Mouse (Mus musculus) retina, postnatal 7 days (tissue): ENCODE measurements at regions not wholly inside any gene's neighbourhood (a gene's known extent, or its start where the extent isn't known, plus 50 kb on each side); places are given as distances from the start of the nearest gene placed in this dataset.

ENCODE experiments used
- DNase-seq: peaks from one replicate; pipeline ENCODE4 v3.0.0-alpha.2; 2012; ENCODE audit warnings: low read depth, low spot score

DNA sequence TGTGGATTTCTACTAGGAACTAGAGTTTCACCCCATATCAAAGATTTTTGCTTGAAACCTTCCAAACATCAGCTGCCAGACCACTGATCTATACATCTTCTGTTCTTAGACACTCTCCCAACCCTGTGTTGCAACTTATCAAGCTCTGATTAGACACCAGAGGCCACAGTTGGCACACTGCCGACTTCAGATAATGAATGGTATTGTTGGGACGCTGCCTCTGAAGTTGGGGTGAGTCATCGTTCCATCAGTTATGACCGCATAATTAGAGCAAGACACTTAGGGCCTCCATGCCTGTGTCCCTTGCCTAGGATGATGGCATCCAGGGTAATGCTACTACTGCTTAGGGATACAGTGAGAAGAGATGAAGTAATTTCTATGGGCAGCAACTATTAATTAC lies 84.3 kb upstream of the Phyhipl start:
- DNase-seq = peak; percentile 32

- DNase-seq = no peak
These were observed 83.7 kb upstream of the Phyhipl start for GRCm38 (mm10) chr10:70739348-70739966.

DNA sequence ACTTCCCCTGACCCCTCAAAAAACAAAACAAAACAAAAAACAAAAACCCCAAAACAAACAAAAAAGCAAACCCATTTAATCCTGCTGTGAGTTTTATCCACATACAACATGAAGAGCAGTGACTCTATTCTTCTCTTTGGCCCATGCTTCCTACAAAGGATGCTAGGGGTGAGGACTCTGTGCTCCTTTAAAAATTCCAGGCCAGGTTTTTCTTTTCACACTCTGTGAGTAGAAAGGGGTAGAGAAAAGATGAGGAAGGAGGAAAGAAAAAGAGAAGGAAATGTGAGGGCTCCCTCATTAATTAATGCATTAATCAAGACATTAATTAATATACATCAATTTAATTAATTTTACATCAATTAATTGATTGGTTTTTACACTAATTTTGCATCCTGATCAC lies 82.9 kb upstream of the Phyhipl start:
- no peak for DNase-seq

- no peak for DNase-seq
These were observed 78.2 kb upstream of the Phyhipl start for GRCm38 (mm10) chr10:70733956-70734355.

- DNase-seq = no peak
These were observed 77.7 kb upstream of the Phyhipl start for GRCm38 (mm10) chr10:70733478-70733877.

- DNase-seq = no peak
These were observed 69.3 kb upstream of the Phyhipl start for GRCm38 (mm10) chr10:70725091-70725490.

DNA sequence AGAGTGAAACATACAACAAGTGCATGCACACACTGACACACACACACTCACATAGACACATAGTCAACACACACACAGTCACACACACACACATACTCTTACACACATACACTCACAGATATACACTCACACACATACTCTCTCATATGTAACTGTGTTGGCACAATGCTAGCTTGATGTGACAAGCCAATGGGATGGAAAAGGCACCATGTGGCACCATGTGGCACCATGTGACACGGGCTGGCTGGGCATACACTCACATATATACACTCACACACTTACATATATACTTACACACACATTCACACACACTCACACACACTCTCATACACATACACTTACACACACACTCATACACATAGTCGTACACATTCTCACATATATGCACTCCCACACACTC lies 67.0 kb upstream of the Phyhipl start:
- no peak for DNase-seq

DNA sequence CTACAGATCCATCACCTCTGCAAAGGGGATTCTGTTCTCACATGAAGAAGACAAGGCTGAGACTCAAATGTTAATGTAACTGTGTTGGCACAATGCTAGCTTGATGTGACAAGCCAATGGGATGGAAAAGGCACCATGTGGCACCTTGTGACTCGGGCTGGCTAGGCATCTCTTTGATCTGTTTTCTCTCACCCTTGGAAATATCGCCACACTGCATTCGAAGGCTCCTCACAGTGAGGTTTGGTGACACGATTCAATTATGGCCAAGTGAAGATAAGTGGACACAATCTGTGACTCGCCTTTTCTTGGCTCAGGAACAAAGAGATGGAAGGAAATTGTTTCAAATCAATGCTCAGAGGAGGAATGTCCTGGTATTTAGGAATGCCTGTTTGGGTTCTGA lies 66.6 kb upstream of the Phyhipl start:
- DNase-seq = no peak

DNA sequence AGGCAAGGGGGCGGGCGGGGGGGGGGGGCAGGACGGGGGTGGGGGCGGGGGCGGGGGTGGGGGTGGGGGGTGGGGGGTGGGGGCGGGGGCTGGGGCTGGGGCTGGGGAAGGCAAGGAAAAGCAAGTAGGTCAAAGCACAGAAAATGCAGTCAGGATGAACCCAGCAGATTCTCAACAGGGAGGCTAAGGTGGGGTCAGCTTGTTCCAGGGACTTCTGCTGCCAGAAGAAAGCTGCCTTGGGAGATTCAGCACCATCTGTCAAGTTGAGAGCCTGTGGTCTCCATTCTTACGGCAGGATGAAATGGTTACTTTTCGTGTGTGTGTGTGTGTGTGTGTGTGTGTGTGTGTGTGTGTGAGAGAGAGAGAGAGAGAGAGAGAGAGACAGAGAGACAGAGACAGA lies 61.7 kb upstream of the Phyhipl start:
- no peak for DNase-seq

DNA sequence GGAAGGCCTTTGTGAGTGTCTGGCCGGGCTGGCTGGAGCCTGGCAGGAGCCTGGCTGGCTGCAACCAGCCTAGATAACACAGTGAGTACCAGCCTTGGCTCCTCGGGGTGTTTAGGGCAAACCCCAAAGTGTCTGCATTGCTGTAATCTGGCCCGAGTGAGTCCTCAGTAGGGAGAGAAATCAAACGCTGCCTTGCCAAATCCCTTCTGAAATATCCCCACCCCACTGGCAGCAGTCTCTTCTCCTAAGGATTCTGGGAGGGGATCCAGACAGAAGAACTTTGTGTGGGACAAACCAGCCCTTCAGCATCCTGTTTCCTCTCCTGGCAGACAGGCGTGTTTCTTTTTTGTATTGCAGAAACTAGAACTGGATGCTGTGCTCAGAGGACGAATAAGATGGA lies 61.3 kb upstream of the Phyhipl start:
- DNase-seq = no peak

GRCm38 (mm10) chr10:70713306-70713705 lies 57.5 kb upstream of the Phyhipl start:
- DNase-seq = no peak

- DNase-seq = no peak
These were observed 53.0 kb upstream of the Phyhipl start for GRCm38 (mm10) chr10:70708806-70709205.
